Mouse (Mus musculus) kidney, embryonic 16.5 days (tissue): ENCODE measurements around the gene Epb41l3. TPM values are rescaled to one million over a fixed set of nuclear protein-coding genes. Genes with fewer than 3 reads are reported as not detected.

Experiments used
- ATAC-seq: fragments of 200-750 bp; cut with Nextera tagmentation; 2 replicates; pipeline ENCODE4 v1.8.0; 2017; ENCODE audit warnings: moderate TSS enrichment; ENCODE audit not compliant: low FRiP score, low TSS enrichment
- H3K27ac ChIP-seq: fragments of 300-500 bp; sonication (generic); 2 replicates; pipeline ENCODE4 v1.5.1; 2014; ENCODE audit warnings: low read length
- H3K27me3 ChIP-seq: fragments of 300-500 bp; sonication (generic); 2 replicates; pipeline ENCODE4 v1.6.1; 2014; ENCODE audit warnings: low read length, control low read depth, mixed read lengths; ENCODE audit not compliant: insufficient read depth
- H3K36me3 ChIP-seq: fragments of 300-500 bp; sonication (generic); 2 replicates; pipeline ENCODE4 v1.6.1; 2014; ENCODE audit warnings: low read length, control low read depth, mixed read lengths; ENCODE audit not compliant: insufficient read depth
- H3K4me1 ChIP-seq: fragments of 300-500 bp; sonication (generic); 2 replicates; pipeline ENCODE4 v1.6.1; 2014; ENCODE audit warnings: low read length, control low read depth, mixed read lengths; ENCODE audit not compliant: insufficient read depth
- H3K4me2 ChIP-seq: fragments of 300-500 bp; sonication (generic); replicated peaks from 2 replicates; pipeline ENCODE4 v1.6.1; 2014; ENCODE audit warnings: low read depth, low read length
- H3K4me3 ChIP-seq: fragments of 300-500 bp; sonication (generic); 2 replicates; pipeline ENCODE4 v1.5.1; 2014; ENCODE audit warnings: mild to moderate bottlenecking, low read length
- H3K9ac ChIP-seq: fragments of 300-500 bp; sonication (generic); replicated peaks from 2 replicates; pipeline ENCODE4 v1.6.1; 2014; ENCODE audit warnings: low read length
- H3K9me3 ChIP-seq: fragments of 300-500 bp; sonication (generic); 2 replicates; pipeline ENCODE4 v1.6.1; 2016; ENCODE audit warnings: low read length, control low read depth
- WGBS: fragments of 180-500 bp; shearing (Covaris S2); extraction: QIAGEN DNeasy Blood & Tissue Kit; methylation state at CpG from one replicate; pipeline ENCODE4 v1.1.7; 2014; 5-methylcytosine and 5-hydroxymethylcytosine counted together
- polyA plus RNA-seq: library from polyadenylated mRNA; unstranded; fragments of >200 nt; fragmentation: Nextera tagmentation; extraction: Ambion mirVana; gene quantifications from 2 replicates; pipeline ENCODE4 v1.2.1, GENCODE M21; 2015

Epb41l3 gene
- polyA plus RNA-seq, 1 experiment from 2014 or later = 27.4 TPM

DNA sequence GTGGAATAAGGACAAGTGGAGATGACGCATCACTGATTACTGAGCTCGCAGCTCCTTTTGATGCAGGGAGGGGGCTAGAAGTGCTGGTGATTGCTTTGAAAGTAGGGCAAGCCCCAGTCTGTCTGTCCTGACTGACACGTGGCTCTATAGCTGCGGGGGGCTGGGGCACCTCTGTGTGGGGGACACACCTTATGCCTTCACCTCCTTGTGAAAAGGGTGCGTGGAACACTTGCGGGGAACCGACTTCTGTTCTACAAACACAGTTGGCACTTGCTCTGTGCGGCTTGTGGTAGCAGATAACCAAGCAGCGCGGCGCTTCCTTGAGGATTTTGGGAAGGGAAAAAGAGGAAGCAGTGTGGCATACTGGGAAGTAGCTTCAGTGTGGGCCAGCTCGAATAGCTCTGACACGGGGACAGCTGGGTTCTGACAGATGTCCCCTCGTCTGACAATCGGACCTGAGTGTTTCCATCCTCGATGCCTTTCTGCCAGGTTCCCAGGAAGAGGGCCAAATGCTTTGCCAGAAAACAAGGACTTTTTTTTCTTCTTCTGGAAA is 101.5 kb downstream of the Epb41l3 start:
- no peak for ATAC-seq
- WGBS = 51% methylated on average over 16 of the region's 16 CpGs

GRCm38 (mm10) chr17:69177954-69178353 is 102.5 kb downstream of the Epb41l3 start:
- ATAC-seq = no peak
- no peak overlapping the region for H3K9ac ChIP-seq
- peaks cover 5% of the 10 kb centered on the region for H3K4me1 ChIP-seq
- no peak overlapping the region for H3K4me2 ChIP-seq
- no peaks in the 10 kb centered on the region for H3K9me3 ChIP-seq
- H3K27me3 ChIP-seq = no peaks in the 10 kb centered on the region
- WGBS = 86% methylated on average over 5 of the region's 5 CpGs
- no peaks in the 10 kb centered on the region for H3K36me3 ChIP-seq
- H3K4me3 ChIP-seq = no peak overlapping the region
- no peak overlapping the region for H3K27ac ChIP-seq

More for the DNA sequence above, 101.5 kb downstream of the Epb41l3 start:
- H3K36me3 ChIP-seq = no peaks in the 10 kb centered on the region
- H3K9ac ChIP-seq = no peak overlapping the region
- H3K9me3 ChIP-seq = no peaks in the 10 kb centered on the region
- no peak overlapping the region for H3K27ac ChIP-seq
- H3K27me3 ChIP-seq = no peaks in the 10 kb centered on the region
- no peak overlapping the region for H3K4me2 ChIP-seq
- peaks cover 5% of the 10 kb centered on the region for H3K4me1 ChIP-seq
- H3K4me3 ChIP-seq = no peak overlapping the region

DNA sequence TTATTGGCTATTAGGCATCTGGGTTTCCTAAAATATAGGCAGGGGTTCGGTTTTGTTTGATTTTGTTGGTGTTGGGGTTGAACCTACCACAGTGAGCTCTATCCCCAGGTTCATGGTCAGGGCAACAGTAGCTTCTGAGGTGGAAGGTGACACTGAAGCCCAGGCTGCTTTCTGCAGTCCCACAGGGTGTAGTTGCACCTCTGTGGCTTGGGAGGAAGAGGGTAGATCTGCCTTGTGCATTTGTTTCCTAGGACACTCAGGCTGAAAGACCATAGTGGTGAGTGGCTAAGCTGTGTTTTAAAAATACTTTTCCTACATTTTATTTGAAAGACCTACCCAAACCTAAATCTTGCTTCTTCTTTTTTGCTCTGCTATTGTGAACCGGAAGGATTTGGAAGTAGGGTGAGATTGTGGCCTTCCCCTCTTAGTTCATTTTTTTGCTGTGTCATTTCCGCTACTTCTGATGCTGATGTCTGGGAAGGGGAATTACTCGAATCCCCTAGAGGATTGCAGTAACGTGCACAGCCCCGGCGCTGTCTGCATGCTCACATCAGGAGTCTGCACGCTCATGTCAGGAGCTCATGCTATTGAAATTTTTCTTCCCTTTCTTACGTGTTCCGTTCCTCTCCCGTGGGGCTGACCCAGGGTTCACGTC is 105.5 kb downstream of the Epb41l3 start:
- Histone ChIP-seq H3K9me3 (no peaks in the 10 kb centered on the region), H3K36me3 (no peaks in the 10 kb centered on the region), H3K27me3 (no peaks in the 10 kb centered on the region), H3K4me1 (peaks cover 5% of the 10 kb centered on the region), H3K4me2 (peak overlapping the region; percentile 33), H3K4me3 (0 out of 2 replicates have a peak overlapping the region, but pooled peaks have one; percentile 15), H3K9ac (no peak overlapping the region), H3K27ac (peak overlapping the region; percentile 31; the same call in 1 of the 2 replicates)
- 22% methylated on average over 12 of the region's 12 CpGs for WGBS
- peak; percentile 69 for ATAC-seq

GRCm38 (mm10) chr17:69181560-69182316 is 106.3 kb downstream of the Epb41l3 start:
- Histone ChIP-seq H3K4me2 (peak overlapping the region; percentile 33), H3K27ac (peak overlapping the region; percentile 31; the same call in 1 of the 2 replicates), H3K9ac (no peak overlapping the region), H3K27me3 (no peaks in the 10 kb centered on the region), H3K4me1 (peaks cover 5% of the 10 kb centered on the region), H3K36me3 (no peaks in the 10 kb centered on the region), H3K9me3 (no peaks in the 10 kb centered on the region), H3K4me3 (0 out of 2 replicates have a peak overlapping the region, but pooled peaks have one; percentile 15)
- 29% methylated on average over 7 of the region's 7 CpGs for WGBS
- peak; percentile 23; the same call in 1 of the 2 replicates for ATAC-seq

DNA sequence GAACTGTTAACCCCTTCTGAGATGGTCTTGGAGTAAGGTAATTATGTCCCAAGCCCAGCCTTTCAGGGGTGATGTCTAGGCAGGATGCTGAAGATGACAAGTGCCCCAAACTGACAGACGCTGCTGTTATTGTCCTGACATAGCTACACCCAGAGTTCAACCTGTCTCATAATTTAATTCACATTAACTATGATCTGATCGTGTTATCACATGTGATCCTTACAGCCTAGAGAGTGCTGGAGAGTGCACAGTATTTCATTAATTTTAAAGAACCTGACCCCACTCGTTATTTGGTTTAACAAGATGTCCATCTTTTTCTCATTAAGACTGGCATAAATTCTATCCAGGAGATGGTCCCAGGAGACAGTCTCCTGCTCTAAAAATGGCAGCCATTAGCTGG is 112.3 kb downstream of the Epb41l3 start:
- Histone ChIP-seq H3K4me1 (no peaks in the 10 kb centered on the region), H3K9ac (no peak overlapping the region), H3K4me2 (no peak overlapping the region), H3K9me3 (no peaks in the 10 kb centered on the region), H3K27me3 (no peaks in the 10 kb centered on the region), H3K36me3 (no peaks in the 10 kb centered on the region), H3K27ac (no peak overlapping the region), H3K4me3 (no peak overlapping the region)
- 53% methylated on average over 3 of the region's 3 CpGs for WGBS
- no peak for ATAC-seq

- H3K27ac ChIP-seq = no peak overlapping the region
- H3K9me3 ChIP-seq = no peaks in the 10 kb centered on the region
- H3K4me3 ChIP-seq = no peak overlapping the region
- no peak overlapping the region for H3K4me2 ChIP-seq
- no peaks in the 10 kb centered on the region for H3K27me3 ChIP-seq
- no peaks in the 10 kb centered on the region for H3K36me3 ChIP-seq
- H3K4me1 ChIP-seq = no peaks in the 10 kb centered on the region
- ATAC-seq = no peak
- H3K9ac ChIP-seq = no peak overlapping the region
- WGBS = 15% methylated on average over 2 of the region's 2 CpGs
These were observed 117.5 kb downstream of the Epb41l3 start for GRCm38 (mm10) chr17:69192863-69193493.

- 38% methylated on average over 3 of the region's 3 CpGs for WGBS
- no peaks in the 10 kb centered on the region for H3K36me3 ChIP-seq
- H3K27me3 ChIP-seq = no peaks in the 10 kb centered on the region
- ATAC-seq = no peak
- H3K9ac ChIP-seq = no peak overlapping the region
- no peaks in the 10 kb centered on the region for H3K9me3 ChIP-seq
- H3K4me3 ChIP-seq = no peak overlapping the region
- H3K4me2 ChIP-seq = no peak overlapping the region
- H3K27ac ChIP-seq = no peak overlapping the region
- H3K4me1 ChIP-seq = 0 out of 2 replicates have a peak, but pooled peaks cover 3% of the 10 kb centered on the region
These were observed 119.1 kb downstream of the Epb41l3 start for GRCm38 (mm10) chr17:69194599-69194998.

- WGBS = 86% methylated on average over 6 of the region's 6 CpGs
- no peak overlapping the region for H3K27ac ChIP-seq
- H3K4me3 ChIP-seq = no peak overlapping the region
- no peaks in the 10 kb centered on the region for H3K27me3 ChIP-seq
- no peak overlapping the region for H3K4me2 ChIP-seq
- ATAC-seq = no peak
- H3K36me3 ChIP-seq = no peaks in the 10 kb centered on the region
- no peaks in the 10 kb centered on the region for H3K9me3 ChIP-seq
- H3K4me1 ChIP-seq = 0 out of 2 replicates have a peak, but pooled peaks cover 3% of the 10 kb centered on the region
- no peak overlapping the region for H3K9ac ChIP-seq
These were observed 120.3 kb downstream of the Epb41l3 start for GRCm38 (mm10) chr17:69195758-69196157.

- ATAC-seq = peak; percentile 49; the same call in 1 of the 2 replicates
- H3K4me1 ChIP-seq = 0 out of 2 replicates have a peak, but pooled peaks cover 3% of the 10 kb centered on the region
- no peaks in the 10 kb centered on the region for H3K9me3 ChIP-seq
- no peaks in the 10 kb centered on the region for H3K27me3 ChIP-seq
- H3K36me3 ChIP-seq = no peaks in the 10 kb centered on the region
- H3K9ac ChIP-seq = no peak overlapping the region
- H3K4me3 ChIP-seq = no peak overlapping the region
- H3K27ac ChIP-seq = no peak overlapping the region
- H3K4me2 ChIP-seq = no peak overlapping the region
- 82% methylated on average over 10 of the region's 10 CpGs for WGBS
These were observed 121.2 kb downstream of the Epb41l3 start for GRCm38 (mm10) chr17:69196656-69197055.
